Mouse (Mus musculus) kidney, adult 2 months (tissue): ENCODE measurements around the gene Rps6ka2. TPM values are rescaled to one million over a fixed set of nuclear protein-coding genes. Genes with fewer than 3 reads are reported as not detected.

Experiments
- DNase-seq: peaks from one replicate; pipeline ENCODE4 v3.0.0; 2021
- H3K27ac ChIP-seq: fragments of 200-500 bp; 2 replicates; pipeline ENCODE4 v1.5.1; 2012; ENCODE audit warnings: low read depth, low read length, control low read depth, inconsistent platforms; ENCODE audit not compliant: insufficient read depth
- H3K27me3 ChIP-seq: fragments of 200-500 bp; replicated peaks from 2 replicates; pipeline ENCODE4 v1.6.1; 2012; ENCODE audit warnings: mild to moderate bottlenecking, moderate library complexity, low read length, inconsistent platforms; ENCODE audit not compliant: control insufficient read depth, insufficient read depth
- H3K36me3 ChIP-seq: fragments of 200-500 bp; 2 replicates; pipeline ENCODE4 v1.6.1; 2012; ENCODE audit warnings: mild to moderate bottlenecking, moderate library complexity, low read length, inconsistent platforms; ENCODE audit not compliant: control insufficient read depth, insufficient read depth
- H3K4me1 ChIP-seq: fragments of 200-500 bp; 2 replicates; pipeline ENCODE4 v1.6.1; 2011; ENCODE audit warnings: low read length; ENCODE audit not compliant: control insufficient read depth, insufficient read depth
- H3K4me3 ChIP-seq: fragments of 200-500 bp; 2 replicates; pipeline ENCODE4 v1.5.1; 2011; ENCODE audit warnings: mild to moderate bottlenecking, low read depth, low read length, control low read depth; ENCODE audit not compliant: insufficient read depth
- CTCF ChIP-seq: fragments of 200-500 bp; conservative IDR thresholded peaks from 2 replicates; pipeline ENCODE4 v1.5.1; 2011; ENCODE audit warnings: low read depth, mild to moderate bottlenecking, control low read depth, low read length, moderate library complexity, mixed read lengths; ENCODE audit not compliant: insufficient read depth, insufficient read length
- POLR2A ChIP-seq: fragments of 200-500 bp; IDR thresholded peaks from one replicate; pipeline ENCODE4 v1.6.1; 2011; ENCODE audit warnings: low read depth, low read length, control low read depth
- WGBS: fragments of 180-500 bp; shearing (Covaris S2); methylation state at CpG from one replicate; pipeline ENCODE4 v1.1.7; 2018; 5-methylcytosine and 5-hydroxymethylcytosine counted together
- polyA plus RNA-seq: library from polyadenylated mRNA; depleted of rRNA; stranded (reverse); fragments of >200 nt; gene quantifications from 2 replicates; pipeline ENCODE4 v1.2.3, GENCODE M21; 2012

Rps6ka2 gene
- polyA plus RNA-seq, 1 experiment = 5.5 TPM

GRCm38 (mm10) chr17:7222198-7222597 is 52.3 kb downstream of the Rps6ka2 start:
- WGBS = 72% methylated on average over 3 of the region's 3 CpGs
- TF ChIP-seq CTCF (no peak), POLR2A (no peak)
- no peak overlapping the region for H3K4me3 ChIP-seq
- H3K27me3 ChIP-seq = no peaks in the 10 kb centered on the region
- H3K36me3 ChIP-seq = no peaks in the 10 kb centered on the region
- no peak for DNase-seq
- H3K4me1 ChIP-seq = no peaks in the 10 kb centered on the region
- no peak overlapping the region for H3K27ac ChIP-seq

- Histone ChIP-seq H3K36me3 (no peaks in the 10 kb centered on the region), H3K27me3 (no peaks in the 10 kb centered on the region), H3K4me1 (no peaks in the 10 kb centered on the region), H3K27ac (no peak overlapping the region), H3K4me3 (no peak overlapping the region)
- TF ChIP-seq CTCF (no peak), POLR2A (no peak)
- 44% methylated on average over 9 of the region's 9 CpGs for WGBS
- peak; percentile 83 for DNase-seq
These were observed 58.6 kb downstream of the Rps6ka2 start for GRCm38 (mm10) chr17:7228545-7228944.

DNA sequence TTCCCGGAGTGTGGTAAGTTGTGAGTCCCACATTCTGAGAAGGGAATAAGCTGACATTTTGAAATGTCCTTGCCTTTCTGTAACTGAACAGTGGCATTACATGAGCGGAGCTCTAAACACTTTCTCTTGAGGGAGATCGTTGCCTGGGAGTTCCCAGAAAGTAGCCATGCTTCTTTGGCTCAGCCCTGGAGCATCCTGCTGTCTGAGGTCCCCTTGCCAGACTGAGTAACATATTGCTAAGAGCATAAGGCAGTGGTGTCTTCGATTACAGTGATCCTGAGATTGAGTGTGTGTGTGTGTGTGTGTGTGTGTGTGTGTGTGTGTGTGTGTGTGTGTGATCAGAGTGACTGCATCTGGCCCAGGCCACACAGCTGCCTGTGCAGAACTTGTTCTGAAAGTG is 61.4 kb downstream of the Rps6ka2 start:
- no peaks in the 10 kb centered on the region for H3K4me1 ChIP-seq
- TF ChIP-seq CTCF = no peak
- no peak overlapping the region for H3K27ac ChIP-seq
- WGBS = 81% methylated on average over 4 of the region's 4 CpGs
- no peaks in the 10 kb centered on the region for H3K27me3 ChIP-seq
- no peaks in the 10 kb centered on the region for H3K36me3 ChIP-seq
- no peak overlapping the region for H3K4me3 ChIP-seq
- no peak for DNase-seq

DNA sequence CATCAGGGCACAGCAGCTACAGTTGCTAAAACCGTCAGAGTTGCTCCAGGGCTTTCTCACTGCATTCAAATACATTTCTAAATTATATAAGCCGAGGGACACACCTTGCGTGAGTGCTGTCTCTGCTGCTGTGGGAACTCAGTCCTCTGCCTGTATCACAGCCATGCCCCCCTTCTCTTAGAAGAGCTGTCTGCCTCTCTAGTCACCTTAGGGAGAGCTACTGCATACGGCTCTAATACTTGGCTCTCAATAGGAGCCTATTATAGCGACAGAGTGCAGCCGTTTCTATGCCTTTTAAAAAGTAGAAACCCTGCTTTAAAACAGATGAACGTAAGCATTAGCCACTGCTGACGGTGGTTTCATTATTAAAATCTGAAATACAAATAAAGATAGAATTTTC is 61.9 kb downstream of the Rps6ka2 start:
- H3K4me3 ChIP-seq = no peak overlapping the region
- no peak for TF ChIP-seq POLR2A
- no peaks in the 10 kb centered on the region for H3K27me3 ChIP-seq
- H3K36me3 ChIP-seq = no peaks in the 10 kb centered on the region
- DNase-seq = no peak
- no peaks in the 10 kb centered on the region for H3K4me1 ChIP-seq
- WGBS = 92% methylated on average over 8 of the region's 8 CpGs
- H3K27ac ChIP-seq = no peak overlapping the region

DNA sequence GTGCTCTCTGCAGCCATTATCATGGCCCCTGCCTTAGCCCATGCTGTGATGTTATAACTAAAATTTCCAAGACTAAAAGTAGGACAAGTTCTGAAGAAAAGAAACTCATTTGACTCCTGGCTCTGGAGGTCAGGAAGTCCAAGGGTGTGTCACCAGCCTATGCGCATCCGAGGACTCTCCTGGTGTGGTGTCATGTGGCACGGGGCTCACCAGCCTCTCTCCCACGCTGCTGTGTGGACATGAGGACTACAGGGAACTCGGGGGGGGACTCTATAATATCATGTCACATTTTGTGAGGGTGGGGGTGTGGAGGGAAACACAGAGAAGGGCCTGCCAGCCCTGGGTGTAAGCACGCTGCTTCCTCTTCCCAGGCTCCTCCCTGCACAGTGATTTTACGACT is 62.5 kb downstream of the Rps6ka2 start:
- WGBS = 56% methylated on average over 7 of the region's 7 CpGs
- Histone ChIP-seq H3K4me1 (no peaks in the 10 kb centered on the region), H3K27ac (no peak overlapping the region), H3K4me3 (no peak overlapping the region), H3K27me3 (no peaks in the 10 kb centered on the region), H3K36me3 (no peaks in the 10 kb centered on the region)
- no peak for DNase-seq
- no peak for TF ChIP-seq CTCF
- no peak for TF ChIP-seq POLR2A

- no peak for DNase-seq
- H3K4me1 ChIP-seq = no peaks in the 10 kb centered on the region
- H3K4me3 ChIP-seq = no peak overlapping the region
- no peaks in the 10 kb centered on the region for H3K36me3 ChIP-seq
- TF ChIP-seq POLR2A (no peak), CTCF (no peak)
- H3K27me3 ChIP-seq = no peaks in the 10 kb centered on the region
- no peak overlapping the region for H3K27ac ChIP-seq
These were observed 63.3 kb downstream of the Rps6ka2 start for GRCm38 (mm10) chr17:7233197-7233596.

GRCm38 (mm10) chr17:7237706-7238105 is 67.8 kb downstream of the Rps6ka2 start:
- Histone ChIP-seq H3K27me3 (no peaks in the 10 kb centered on the region), H3K4me3 (no peak overlapping the region), H3K4me1 (no peaks in the 10 kb centered on the region), H3K27ac (no peak overlapping the region), H3K36me3 (no peaks in the 10 kb centered on the region)
- no peak for TF ChIP-seq POLR2A
- TF ChIP-seq CTCF = no peak
- 95% methylated on average over 9 of the region's 9 CpGs for WGBS
- no peak for DNase-seq

DNA sequence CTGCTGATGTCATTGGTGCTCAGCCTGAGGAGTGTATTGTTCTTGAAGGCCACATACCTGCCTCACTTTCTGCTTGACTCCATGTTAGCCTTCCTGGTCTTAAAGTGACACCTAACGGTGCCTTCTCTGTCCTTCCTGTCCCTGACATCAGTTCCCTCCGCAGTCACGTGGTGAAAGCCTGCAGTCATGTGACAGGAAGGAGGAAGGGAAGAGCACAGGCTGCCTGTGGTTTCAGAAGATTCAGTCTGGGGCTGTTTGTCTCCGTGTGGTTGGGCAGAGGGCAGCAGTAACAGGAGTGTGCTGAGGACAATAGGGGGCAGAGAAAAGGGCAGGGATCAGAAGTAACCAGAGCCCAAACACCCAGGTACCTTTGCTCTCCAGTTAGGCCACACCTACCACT is 68.9 kb downstream of the Rps6ka2 start:
- TF ChIP-seq POLR2A = no peak
- no peak for TF ChIP-seq CTCF
- Histone ChIP-seq H3K4me1 (no peaks in the 10 kb centered on the region), H3K27ac (no peak overlapping the region), H3K4me3 (no peak overlapping the region), H3K36me3 (no peaks in the 10 kb centered on the region), H3K27me3 (no peaks in the 10 kb centered on the region)
- DNase-seq = peak; percentile 14
- WGBS = 59% methylated on average over 4 of the region's 4 CpGs

GRCm38 (mm10) chr17:7240526-7240925 is 70.6 kb downstream of the Rps6ka2 start:
- Histone ChIP-seq H3K4me3 (no peak overlapping the region), H3K27me3 (no peaks in the 10 kb centered on the region), H3K4me1 (no peaks in the 10 kb centered on the region), H3K27ac (no peak overlapping the region), H3K36me3 (no peaks in the 10 kb centered on the region)
- WGBS = 71% methylated on average over 4 of the region's 4 CpGs
- DNase-seq = no peak
- TF ChIP-seq CTCF = no peak
- no peak for TF ChIP-seq POLR2A
